28 mouse cellular contexts compared by ENCODE assay signal in the genomic region with DNA sequence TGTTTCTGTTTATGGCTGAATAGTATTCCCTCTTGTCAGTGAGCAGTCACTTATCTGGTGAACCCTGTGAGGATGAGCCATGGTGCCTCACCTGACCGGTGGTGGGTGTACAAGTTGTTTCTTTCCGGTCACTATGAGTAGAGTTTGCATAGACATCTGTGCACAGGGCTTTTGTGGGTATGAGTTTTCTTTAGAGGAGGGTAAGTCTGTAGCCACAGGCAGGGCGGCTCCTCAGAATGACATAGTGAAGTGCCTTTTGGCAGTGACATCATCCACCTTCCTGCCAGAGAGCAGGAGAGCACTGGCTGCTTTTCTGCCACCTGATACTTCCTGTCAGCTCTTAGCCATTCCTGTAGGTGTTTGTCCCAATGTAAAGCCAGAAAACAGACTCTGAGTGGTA. TPM values are rescaled to one million over a fixed set of nuclear protein-coding genes. Genes with fewer than 3 reads are reported as not detected.
DNase-seq lines count a peak whose midpoint lies in the region; ATAC-seq and TF ChIP-seq lines count a peak whose summit lies in the region.
"Had no signal": no experiment of that assay in that cellular context is flagged by ENCODE, and none has a peak within 500 bp of the region (broad histone marks: within the 10 kb centered on the region; RNA-seq: fewer than 3 reads in every experiment).

No protein-coding gene starts in this region.

- WGBS in midbrain, embryonic 11.5 days: 89% methylated on average over 3 of the region's 3 CpGs
- 86% methylated on average over 3 of the region's 3 CpGs for WGBS in midbrain, embryonic 10.5 days
- WGBS in intestine, postnatal 0 days: 74% methylated on average over 3 of the region's 3 CpGs

- intact Hi-C loops in heart, postnatal 14 days (cut with DNase I): no loop called here

- H3K4me2 ChIP-seq in midbrain, embryonic 11.5 days: no peak overlapping the region
- H3K4me2 ChIP-seq in intestine, postnatal 0 days (replicated peaks; ENCODE audit: low read depth): no peak overlapping the region
- H3K4me2 ChIP-seq: heart, embryonic 15.5 days; hindbrain, embryonic 15.5 days; limb, embryonic 13.5 days; liver, embryonic 12.5 days; neural tube, embryonic 12.5 days had no signal

- no peak overlapping the region for H3K9ac ChIP-seq in midbrain, embryonic 11.5 days (ENCODE audit: low read length)
- no peak overlapping the region for H3K9ac ChIP-seq in intestine, postnatal 0 days (ENCODE audit: low read depth, low read length)
- H3K9ac ChIP-seq: forebrain, postnatal 0 days; heart, embryonic 15.5 days; hindbrain, embryonic 15.5 days; limb, embryonic 13.5 days; liver, embryonic 12.5 days; neural tube, embryonic 12.5 days had no signal

- H3K36me3 ChIP-seq in midbrain, embryonic 11.5 days (ENCODE audit: control insufficient read depth, insufficient read depth, low read length): no peaks in the 10 kb centered on the region
- no peaks in the 10 kb centered on the region for H3K36me3 ChIP-seq in midbrain, embryonic 10.5 days
- H3K36me3 ChIP-seq in intestine, postnatal 0 days (ENCODE audit: control insufficient read depth, insufficient read depth): no peaks in the 10 kb centered on the region
- H3K36me3 ChIP-seq: forebrain, embryonic 10.5 days; heart, embryonic 15.5 days; hindbrain, embryonic 15.5 days; limb, embryonic 13.5 days; liver, embryonic 12.5 days; neural tube, embryonic 12.5 days had no signal

- peak; percentile 40 for DNase-seq in gastrocnemius, adult 18-20 months (ENCODE audit: low spot score)
- DNase-seq in gastrocnemius, postnatal 10 days: no peak
- peak; percentile 77 for DNase-seq in midbrain, embryonic 11.5 days (ENCODE audit: low spot score, missing footprints)
- DNase-seq in midbrain, embryonic 10.5 days (ENCODE audit: low spot score): no peak
- peak; percentile 67 for DNase-seq in induced T-regulatory cell, adult 2 months (ENCODE audit: low read depth)
- no peak for DNase-seq in heart, postnatal 14 days
- DNase-seq: cerebellum, adult 11-12 months; cerebellum, postnatal 14 days; forebrain, postnatal 0 days; heart, postnatal 4 days; kidney, postnatal 36 days; layer of hippocampus, postnatal 36 days; midbrain, embryonic 14.5 days; right cerebral cortex, postnatal 25 days; spleen, adult 18-20 months; thymus, postnatal 25 days had no signal

- H3K27me3 ChIP-seq in midbrain, embryonic 11.5 days (ENCODE audit: control insufficient read depth, insufficient read depth, low read length): no peaks in the 10 kb centered on the region
- H3K27me3 ChIP-seq in midbrain, embryonic 10.5 days (ENCODE audit: low read depth, poor library complexity, severe bottlenecking): no peaks in the 10 kb centered on the region
- no peaks in the 10 kb centered on the region for H3K27me3 ChIP-seq in intestine, postnatal 0 days (replicated peaks; ENCODE audit: control insufficient read depth, insufficient read depth, low read length)
- H3K27me3 ChIP-seq: heart, embryonic 15.5 days; hindbrain, embryonic 15.5 days; limb, embryonic 13.5 days; neural tube, embryonic 12.5 days had no signal

- H3K27ac ChIP-seq in midbrain, embryonic 11.5 days (ENCODE audit: low read depth, low read length): no peak overlapping the region
- no peak overlapping the region for H3K27ac ChIP-seq in midbrain, embryonic 10.5 days (replicated peaks)
- H3K27ac ChIP-seq in intestine, postnatal 0 days (ENCODE audit: low read depth, low read length): no peak overlapping the region
- H3K27ac ChIP-seq: forebrain, embryonic 10.5 days; heart, embryonic 15.5 days; hindbrain, embryonic 15.5 days; limb, embryonic 13.5 days; liver, embryonic 12.5 days; neural tube, embryonic 12.5 days had no signal

- H3K4me3 ChIP-seq in midbrain, embryonic 11.5 days (ENCODE audit: low read depth, low read length): no peak overlapping the region
- H3K4me3 ChIP-seq in midbrain, embryonic 10.5 days: no peak overlapping the region
- no peak overlapping the region for H3K4me3 ChIP-seq in intestine, postnatal 0 days (ENCODE audit: low read depth, low read length)
- H3K4me3 ChIP-seq: forebrain, embryonic 10.5 days; heart, embryonic 15.5 days; hindbrain, embryonic 15.5 days; limb, embryonic 13.5 days; liver, embryonic 12.5 days; neural tube, embryonic 12.5 days had no signal

- H3K4me1 ChIP-seq in midbrain, embryonic 11.5 days (ENCODE audit: control insufficient read depth, insufficient read depth, low read length): no peaks in the 10 kb centered on the region
- H3K4me1 ChIP-seq in midbrain, embryonic 10.5 days: no peaks in the 10 kb centered on the region
- H3K4me1 ChIP-seq in intestine, postnatal 0 days (replicated peaks; ENCODE audit: control insufficient read depth, insufficient read depth, low read length): no peaks in the 10 kb centered on the region
- H3K4me1 ChIP-seq: forebrain, embryonic 10.5 days; hindbrain, embryonic 15.5 days; limb, embryonic 13.5 days; neural tube, embryonic 12.5 days had no signal

- no peak for ATAC-seq in midbrain, embryonic 11.5 days (ENCODE audit: low FRiP score)
- ATAC-seq in intestine, postnatal 0 days: no peak
- ATAC-seq: forebrain, postnatal 0 days; intestine, embryonic 16.5 days; liver, embryonic 12.5 days had no signal

- TF ChIP-seq CTCF in intestine, postnatal 0 days (IDR thresholded peaks at IDR 0.05; ENCODE audit: low read depth): no peak

- no peaks in the 10 kb centered on the region for H3K9me3 ChIP-seq in midbrain, embryonic 11.5 days (ENCODE audit: control insufficient read depth, low read length)
- no peaks in the 10 kb centered on the region for H3K9me3 ChIP-seq in midbrain, embryonic 10.5 days (replicated peaks)
- no peaks in the 10 kb centered on the region for H3K9me3 ChIP-seq in intestine, postnatal 0 days (ENCODE audit: control insufficient read depth)
- H3K9me3 ChIP-seq: forebrain, embryonic 10.5 days; heart, embryonic 15.5 days; hindbrain, embryonic 15.5 days; liver, embryonic 12.5 days; neural tube, embryonic 12.5 days had no signal

RNA-seq across cellular contexts. Expression of a gene that starts 15.8 kb away (rescaled TPM):
- total RNA-seq in gastrocnemius, adult 18-20 months (2021): not detected
- not detected for total RNA-seq in gastrocnemius, postnatal 10 days (2021)
- not detected in 2 replicates for polyA plus RNA-seq in midbrain, embryonic 11.5 days (2014; fragmentation: Nextera tagmentation; extraction: Ambion mirVana)
- 0.11 TPM in 1 of 2 replicates, not detected in the other for polyA plus RNA-seq in midbrain, embryonic 10.5 days (2016; fragmentation: Nextera tagmentation; extraction: Ambion mirVana)
- 0.18 and 0.25 TPM in 2 replicates for polyA plus RNA-seq in intestine, postnatal 0 days (2015; fragmentation: Nextera tagmentation; extraction: Ambion mirVana)
- not detected for total RNA-seq in heart, postnatal 14 days (2021)
- total RNA-seq: adrenal gland, adult 18-20 months; forebrain, postnatal 0 days; heart, postnatal 4 days; layer of hippocampus, adult 8-10 months; layer of hippocampus, postnatal 36 days; left cerebral cortex, postnatal 14 days; megakaryocyte, adult 5-6 weeks had no signal
- polyA plus RNA-seq: forebrain, postnatal 0 days; hindbrain, embryonic 15.5 days; liver, embryonic 12.5 days; midbrain, embryonic 14.5 days had no signal

RNA-seq across cellular contexts. Expression of a gene that starts 29.0 kb away (rescaled TPM):
- total RNA-seq in gastrocnemius, adult 18-20 months (2021): not detected
- not detected for total RNA-seq in gastrocnemius, postnatal 10 days (2021)
- not detected in 2 replicates for polyA plus RNA-seq in midbrain, embryonic 11.5 days (2014; fragmentation: Nextera tagmentation; extraction: Ambion mirVana)
- polyA plus RNA-seq in midbrain, embryonic 10.5 days (2016; fragmentation: Nextera tagmentation; extraction: Ambion mirVana): 0.04 and 0.10 TPM in 2 replicates
- 20.9 and 23.9 TPM in 2 replicates for polyA plus RNA-seq in intestine, postnatal 0 days (2015; fragmentation: Nextera tagmentation; extraction: Ambion mirVana)
- total RNA-seq in heart, postnatal 14 days (2021): 1 to 10 TPM; 1.0 to 1.2 TPM
- total RNA-seq: forebrain, postnatal 0 days; layer of hippocampus, adult 8-10 months; layer of hippocampus, postnatal 36 days; left cerebral cortex, postnatal 14 days; megakaryocyte, adult 5-6 weeks had no signal
- polyA plus RNA-seq: forebrain, embryonic 10.5 days; forebrain, postnatal 0 days; hindbrain, embryonic 15.5 days; midbrain, embryonic 14.5 days; neural tube, embryonic 12.5 days had no signal

RNA-seq across cellular contexts. Expression of a gene that starts 32.2 kb away (rescaled TPM):
- 1 to 10 TPM; 8.2 to 9.1 TPM for total RNA-seq in gastrocnemius, adult 18-20 months (2021)
- total RNA-seq in gastrocnemius, postnatal 10 days (2021): 10 to 100 TPM in 1 of 2 experiments, 1 to 10 TPM in 1; 9.3 to 10.3 TPM
- 13.3 and 14.4 TPM in 2 replicates for polyA plus RNA-seq in midbrain, embryonic 11.5 days (2014; fragmentation: Nextera tagmentation; extraction: Ambion mirVana)
- polyA plus RNA-seq in midbrain, embryonic 10.5 days (2016; fragmentation: Nextera tagmentation; extraction: Ambion mirVana): 12.1 and 14.0 TPM in 2 replicates
- polyA plus RNA-seq in intestine, postnatal 0 days (2015; fragmentation: Nextera tagmentation; extraction: Ambion mirVana): 8.2 and 8.4 TPM in 2 replicates
- 10 to 100 TPM; 14.3 to 14.6 TPM for total RNA-seq in heart, postnatal 14 days (2021)

RNA-seq across cellular contexts. Expression of a gene that starts 48.3 kb away (rescaled TPM):
- total RNA-seq in gastrocnemius, adult 18-20 months (2021): 100 to 1,000 TPM; 355 to 460 TPM
- 100 to 1,000 TPM; 545 to 616 TPM for total RNA-seq in gastrocnemius, postnatal 10 days (2021)
- 443 and 494 TPM in 2 replicates for polyA plus RNA-seq in midbrain, embryonic 11.5 days (2014; fragmentation: Nextera tagmentation; extraction: Ambion mirVana)
- polyA plus RNA-seq in midbrain, embryonic 10.5 days (2016; fragmentation: Nextera tagmentation; extraction: Ambion mirVana): 409 and 515 TPM in 2 replicates
- 442 and 454 TPM in 2 replicates for polyA plus RNA-seq in intestine, postnatal 0 days (2015; fragmentation: Nextera tagmentation; extraction: Ambion mirVana)
- 100 to 1,000 TPM; 460 to 507 TPM for total RNA-seq in heart, postnatal 14 days (2021)

Comparison
In these comparisons a context has a peak if more than half of its experiments do, and no peak if none do; other contexts are left out.
1. DNase-seq: peak in gastrocnemius, adult 18-20 months (single experiment), midbrain, embryonic 11.5 days (single experiment) and induced T-regulatory cell, adult 2 months (single experiment); none in gastrocnemius, postnatal 10 days (single experiment), midbrain, embryonic 10.5 days (single experiment) and heart, postnatal 14 days (0 of 2).